Mouse (Mus musculus): Measurements from ENCODE around the gene Macc1. TPM values are rescaled to one million over a fixed set of nuclear protein-coding genes. Genes with fewer than 3 reads are reported as not detected.

The Macc1 gene
- not detected in 2 replicates for total RNA-seq (2014; fragmentation: Nextera tagmentation)
- total RNA-seq (2017), result 0.06 and 0.22 TPM in 2 replicates
- not detected in 2 replicates for polyA plus RNA-seq (2012)

- Histone ChIP-seq H3K27me3 (ENCODE audit: insufficient read depth, low read length) (no peaks in the 10 kb centered on the region), H3K4me3 (ENCODE audit: low read depth, low read length) (no peak within 1 kb of the TSS), H3K36me3 (replicated peaks) (no peaks in the 10 kb centered on the region), H3K9me3 (replicated peaks) (no peaks in the 10 kb centered on the region), H3K4me1 (ENCODE audit: insufficient read depth, low read depth, low read length) (no peaks in the 10 kb centered on the region)
- TF ChIP-seq CTCF (IDR thresholded peaks at IDR 0.05; ENCODE audit: low read depth, low read length) (no peak), POLR2AphosphoS5 (IDR thresholded peaks at IDR 0.05; ENCODE audit: insufficient replicate concordance, low read depth, low read length) (no peak), TAL1 (conservative IDR thresholded peaks at IDR 0.05; ENCODE audit: low read depth, low read length) (no peak)
- no peak for DNase-seq (ENCODE audit: low spot score)
- ATAC-seq (ENCODE audit: extremely low read depth, insufficient number of reproducible peaks, low FRiP score, poor library complexity, severe bottlenecking), result no peak
These were observed at the start of gene Macc1 for GRCm38 (mm10) chr12:119313970-119314369. Macc1 (plus strand) TSS chr12:119314270.

- no peaks in the 10 kb centered on the region for H3K27me3 ChIP-seq (ENCODE audit: insufficient read depth, low read length)
- no peak overlapping the region for H3K4me3 ChIP-seq (ENCODE audit: low read depth, low read length)
- no peaks in the 10 kb centered on the region for H3K36me3 ChIP-seq (replicated peaks)
- ATAC-seq (ENCODE audit: extremely low read depth, insufficient number of reproducible peaks, low FRiP score, poor library complexity, severe bottlenecking), result no peak
- TF ChIP-seq CTCF (IDR thresholded peaks at IDR 0.05; ENCODE audit: low read depth, low read length), result no peak
- no peak for TF ChIP-seq POLR2AphosphoS5 (IDR thresholded peaks at IDR 0.05; ENCODE audit: insufficient replicate concordance, low read depth, low read length)
- TF ChIP-seq GATA2 (IDR thresholded peaks at IDR 0.05; ENCODE audit: borderline replicate concordance, low read depth, low read length), result no peak
- TF ChIP-seq GATA1 (IDR thresholded peaks at IDR 0.05; ENCODE audit: borderline replicate concordance, low read length), result no peak
- TF ChIP-seq TAL1 (conservative IDR thresholded peaks at IDR 0.05; ENCODE audit: low read depth, low read length), result no peak
- no peaks in the 10 kb centered on the region for H3K9me3 ChIP-seq (replicated peaks)
- no peaks in the 10 kb centered on the region for H3K4me1 ChIP-seq (ENCODE audit: insufficient read depth, low read depth, low read length)
- DNase-seq (ENCODE audit: low spot score), result no peak
These were observed 49.6 kb upstream of the Macc1 start for GRCm38 (mm10) chr12:119264506-119264905.

GRCm38 (mm10) chr12:119268723-119269122 is 45.3 kb upstream of the Macc1 start:
- H3K9me3 ChIP-seq (replicated peaks), result no peaks in the 10 kb centered on the region
- DNase-seq (ENCODE audit: low spot score) (no peak), ATAC-seq (ENCODE audit: extremely low read depth, insufficient number of reproducible peaks, low FRiP score, poor library complexity, severe bottlenecking) (no peak)
- no peaks in the 10 kb centered on the region for H3K4me1 ChIP-seq (ENCODE audit: insufficient read depth, low read depth, low read length)
- H3K27me3 ChIP-seq (ENCODE audit: insufficient read depth, low read length), result no peaks in the 10 kb centered on the region
- H3K4me3 ChIP-seq (ENCODE audit: low read depth, low read length), result no peak overlapping the region
- no peak for TF ChIP-seq GATA2 (IDR thresholded peaks at IDR 0.05; ENCODE audit: borderline replicate concordance, low read depth, low read length)
- TF ChIP-seq POLR2AphosphoS5 (IDR thresholded peaks at IDR 0.05; ENCODE audit: insufficient replicate concordance, low read depth, low read length), result no peak
- TF ChIP-seq CTCF (IDR thresholded peaks at IDR 0.05; ENCODE audit: low read depth, low read length), result no peak
- no peak for TF ChIP-seq TAL1 (conservative IDR thresholded peaks at IDR 0.05; ENCODE audit: low read depth, low read length)
- no peak for TF ChIP-seq GATA1 (IDR thresholded peaks at IDR 0.05; ENCODE audit: borderline replicate concordance, low read length)
- H3K36me3 ChIP-seq (replicated peaks), result no peaks in the 10 kb centered on the region

GRCm38 (mm10) chr12:119270036-119270435 is 44.0 kb upstream of the Macc1 start:
- DNase-seq (ENCODE audit: low spot score) (no peak), ATAC-seq (ENCODE audit: extremely low read depth, insufficient number of reproducible peaks, low FRiP score, poor library complexity, severe bottlenecking) (no peak)
- H3K4me3 ChIP-seq (ENCODE audit: low read depth, low read length), result no peak overlapping the region
- H3K36me3 ChIP-seq (replicated peaks), result no peaks in the 10 kb centered on the region
- no peaks in the 10 kb centered on the region for H3K9me3 ChIP-seq (replicated peaks)
- H3K27me3 ChIP-seq (ENCODE audit: insufficient read depth, low read length), result no peaks in the 10 kb centered on the region
- no peak for TF ChIP-seq POLR2AphosphoS5 (IDR thresholded peaks at IDR 0.05; ENCODE audit: insufficient replicate concordance, low read depth, low read length)
- no peak for TF ChIP-seq GATA1 (IDR thresholded peaks at IDR 0.05; ENCODE audit: borderline replicate concordance, low read length)
- no peak for TF ChIP-seq GATA2 (IDR thresholded peaks at IDR 0.05; ENCODE audit: borderline replicate concordance, low read depth, low read length)
- TF ChIP-seq CTCF (IDR thresholded peaks at IDR 0.05; ENCODE audit: low read depth, low read length), result no peak
- no peak for TF ChIP-seq TAL1 (conservative IDR thresholded peaks at IDR 0.05; ENCODE audit: low read depth, low read length)
- H3K4me1 ChIP-seq (ENCODE audit: insufficient read depth, low read depth, low read length), result no peaks in the 10 kb centered on the region

GRCm38 (mm10) chr12:119271964-119272363 is 42.1 kb upstream of the Macc1 start:
- Histone ChIP-seq H3K9me3 (replicated peaks) (no peaks in the 10 kb centered on the region), H3K36me3 (replicated peaks) (no peaks in the 10 kb centered on the region), H3K4me1 (ENCODE audit: insufficient read depth, low read depth, low read length) (no peaks in the 10 kb centered on the region), H3K4me3 (ENCODE audit: low read depth, low read length) (no peak overlapping the region), H3K27me3 (ENCODE audit: insufficient read depth, low read length) (no peaks in the 10 kb centered on the region)
- DNase-seq (ENCODE audit: low spot score), result no peak
- TF ChIP-seq GATA2 (IDR thresholded peaks at IDR 0.05; ENCODE audit: borderline replicate concordance, low read depth, low read length) (no peak), GATA1 (IDR thresholded peaks at IDR 0.05; ENCODE audit: borderline replicate concordance, low read length) (no peak), TAL1 (conservative IDR thresholded peaks at IDR 0.05; ENCODE audit: low read depth, low read length) (no peak), CTCF (IDR thresholded peaks at IDR 0.05; ENCODE audit: low read depth, low read length) (no peak), POLR2AphosphoS5 (IDR thresholded peaks at IDR 0.05; ENCODE audit: insufficient replicate concordance, low read depth, low read length) (no peak)
- ATAC-seq (ENCODE audit: extremely low read depth, insufficient number of reproducible peaks, low FRiP score, poor library complexity, severe bottlenecking), result no peak

- ATAC-seq (ENCODE audit: extremely low read depth, insufficient number of reproducible peaks, low FRiP score, poor library complexity, severe bottlenecking), result no peak
- H3K36me3 ChIP-seq (replicated peaks), result no peaks in the 10 kb centered on the region
- no peak for TF ChIP-seq GATA2 (IDR thresholded peaks at IDR 0.05; ENCODE audit: borderline replicate concordance, low read depth, low read length)
- TF ChIP-seq POLR2AphosphoS5 (IDR thresholded peaks at IDR 0.05; ENCODE audit: insufficient replicate concordance, low read depth, low read length), result no peak
- no peak for TF ChIP-seq GATA1 (IDR thresholded peaks at IDR 0.05; ENCODE audit: borderline replicate concordance, low read length)
- no peak for TF ChIP-seq CTCF (IDR thresholded peaks at IDR 0.05; ENCODE audit: low read depth, low read length)
- no peak for TF ChIP-seq TAL1 (conservative IDR thresholded peaks at IDR 0.05; ENCODE audit: low read depth, low read length)
These were observed 40.5 kb upstream of the Macc1 start for GRCm38 (mm10) chr12:119273605-119274004.

More at GRCm38 (mm10) chr12:119273605-119274004, 40.5 kb upstream of the Macc1 start:
- no peak for DNase-seq (ENCODE audit: low spot score)
- H3K27me3 ChIP-seq (ENCODE audit: insufficient read depth, low read length), result no peaks in the 10 kb centered on the region
- no peaks in the 10 kb centered on the region for H3K9me3 ChIP-seq (replicated peaks)
- H3K4me3 ChIP-seq (ENCODE audit: low read depth, low read length), result no peak overlapping the region
- H3K4me1 ChIP-seq (ENCODE audit: insufficient read depth, low read depth, low read length), result no peaks in the 10 kb centered on the region
